Mouse (Mus musculus) kidney, adult 9 months (tissue): ENCODE data around the gene Golga7b.

ENCODE experiments used
- DNase-seq: peaks from one replicate; pipeline ENCODE4 v3.0.0; 2022

Gene Golga7b

GRCm38 (mm10) chr19:42305746-42306145 lies 58.4 kb downstream of the Golga7b start:
- no peak for DNase-seq

GRCm38 (mm10) chr19:42306202-42306601 lies 58.8 kb downstream of the Golga7b start:
- DNase-seq, result no peak

- no peak for DNase-seq
Measured at GRCm38 (mm10) chr19:42307019-42307418, 59.6 kb downstream of the Golga7b start.

DNA sequence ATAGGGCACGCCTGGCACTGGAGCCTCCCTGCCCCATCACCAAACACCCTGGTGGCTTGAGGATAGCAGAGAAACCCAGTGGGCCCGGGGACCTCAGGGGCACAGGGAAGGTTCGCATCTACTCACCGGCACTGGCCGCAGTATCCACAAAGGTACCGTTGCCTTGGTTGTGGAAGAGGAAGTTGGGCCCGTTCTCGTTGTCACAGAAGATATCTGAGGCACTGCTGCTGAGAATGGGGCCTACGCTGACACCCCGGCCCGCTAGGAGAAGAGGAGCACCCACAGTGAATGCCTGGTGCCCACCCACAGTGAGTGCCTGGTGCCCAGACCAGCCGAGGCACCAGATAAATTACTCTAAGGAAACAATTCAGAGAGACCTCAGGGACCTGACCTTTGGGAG lies 61.6 kb downstream of the Golga7b start:
- no peak for DNase-seq

DNA sequence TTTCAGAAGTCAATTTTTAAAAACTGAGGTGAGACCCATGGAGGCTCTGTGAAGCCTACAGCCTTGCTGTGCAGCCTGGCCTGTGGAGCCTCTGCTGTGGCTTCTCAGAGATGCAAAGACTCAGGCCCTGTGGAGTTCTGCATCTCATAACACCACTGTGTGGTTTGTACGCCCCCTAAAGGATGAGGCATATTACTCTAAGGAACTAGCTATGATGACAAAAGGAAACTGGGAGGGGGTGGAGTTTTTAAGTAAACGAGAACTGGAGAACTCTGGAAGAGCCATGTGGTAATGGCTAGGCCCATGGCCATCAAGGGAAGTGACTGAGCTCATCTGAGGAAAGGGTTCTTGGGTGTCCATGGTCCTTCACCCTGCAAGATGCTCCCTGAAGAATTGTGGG lies 64.0 kb downstream of the Golga7b start:
- no peak for DNase-seq

DNA sequence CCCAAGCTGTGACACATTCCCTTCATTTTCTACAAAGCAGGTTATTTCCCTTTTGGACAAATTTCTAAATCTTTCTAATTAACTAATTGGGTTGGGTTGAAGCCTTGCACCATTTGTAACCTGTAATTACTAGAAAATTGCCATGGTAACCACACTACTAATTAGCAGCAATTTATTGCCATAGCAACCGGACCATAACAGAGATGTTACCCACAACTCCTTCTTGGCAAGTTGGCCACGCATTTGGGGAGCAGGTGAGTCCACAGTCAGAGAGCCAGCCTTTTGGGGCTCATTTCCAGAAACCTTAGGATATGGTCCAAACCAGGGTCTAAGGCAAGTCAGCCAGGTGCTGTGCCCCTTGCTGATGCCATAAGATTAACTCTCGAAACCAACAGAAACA lies 64.8 kb downstream of the Golga7b start:
- no peak for DNase-seq

GRCm38 (mm10) chr19:42315070-42315679 lies 67.8 kb downstream of the Golga7b start:
- DNase-seq, result no peak

- DNase-seq, result peak; percentile 81
Measured at GRCm38 (mm10) chr19:42315914-42316313, 68.5 kb downstream of the Golga7b start.

DNA sequence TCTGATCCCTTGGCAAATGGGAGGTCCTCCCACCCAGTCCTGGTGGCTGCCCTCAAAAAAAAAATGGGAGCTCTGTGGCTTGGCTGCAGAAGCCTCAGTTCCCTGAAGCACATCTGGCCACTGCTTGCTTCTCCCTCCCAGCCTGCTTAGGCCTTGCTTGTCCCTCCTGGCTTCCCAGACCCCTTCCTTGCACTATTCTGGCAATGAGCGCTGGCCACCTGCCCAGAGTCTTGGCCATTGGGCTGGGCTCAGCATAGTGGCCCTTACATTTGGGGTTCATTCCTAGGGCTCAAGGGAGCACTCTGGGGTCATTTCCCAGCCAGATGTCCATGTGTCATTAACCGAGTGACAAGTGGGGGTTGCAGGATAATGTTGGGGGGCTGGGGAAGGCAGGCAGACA lies 69.2 kb downstream of the Golga7b start:
- peak; percentile 8 for DNase-seq

GRCm38 (mm10) chr19:42316998-42317397 lies 69.6 kb downstream of the Golga7b start:
- no peak for DNase-seq

GRCm38 (mm10) chr19:42317648-42318425 lies 70.5 kb downstream of the Golga7b start:
- DNase-seq, result no peak
